Mouse (Mus musculus): ENCODE results near the gene Atp10a.

DNA sequence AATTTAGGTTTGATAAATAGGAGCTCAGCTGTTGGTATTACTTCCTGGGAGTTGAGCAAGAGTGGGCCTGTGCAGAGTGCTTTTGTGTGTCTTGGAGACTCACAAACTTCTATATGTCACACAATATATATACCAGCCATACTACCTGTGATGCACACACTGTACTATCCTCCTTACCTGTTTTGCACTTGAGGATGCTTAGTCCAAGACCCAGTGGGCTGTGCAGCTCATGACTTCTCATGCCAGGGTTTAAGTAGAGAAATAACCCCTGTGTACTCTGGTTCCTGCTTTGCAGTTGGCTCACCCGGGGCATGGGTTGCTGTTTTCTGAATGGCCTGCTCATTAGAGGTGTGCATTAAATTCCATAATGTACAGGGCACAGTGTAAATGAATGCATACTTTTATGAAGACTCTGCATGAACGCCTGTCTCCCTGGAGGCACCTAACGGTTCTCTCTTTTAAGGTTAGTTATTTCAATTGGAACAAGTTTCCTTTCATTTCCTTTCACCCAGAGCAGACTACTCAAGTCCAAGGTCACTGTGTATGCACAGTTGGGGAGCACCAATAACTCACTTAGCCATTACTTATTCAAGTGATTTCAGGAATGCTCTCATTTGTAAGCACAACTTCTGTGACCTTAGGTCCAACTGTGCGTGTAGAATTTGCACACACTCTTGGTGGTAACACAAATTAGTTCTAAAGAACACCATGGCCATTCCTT is 63.4 kb downstream of the Atp10a start:
- TF ChIP-seq CTCF (IDR thresholded peaks at IDR 0.05; ENCODE audit: borderline replicate concordance, insufficient read depth, low read depth, low read length) (no peak), POLR2A (IDR thresholded peaks at IDR 0.05; ENCODE audit: borderline replicate concordance, insufficient read depth, low read length) (no peak)

Data from cerebellum, adult 2 months (tissue).